ENCODE assay signal across 10 mouse cellular contexts in genomic region chr9:44599616-44600015, GRCm38 (mm10). TPM values are rescaled to one million over a fixed set of nuclear protein-coding genes. Genes with fewer than 3 reads are reported as not detected.
DNase-seq lines count a peak whose midpoint lies in the region; ATAC-seq and TF ChIP-seq lines count a peak whose summit lies in the region.
"Had no signal": no experiment of that assay in that cellular context is flagged by ENCODE, and none has a peak within 500 bp of the region (broad histone marks: within the 10 kb centered on the region; RNA-seq: fewer than 3 reads in every experiment).

No protein-coding gene starts in this region.

- H3K36me3 ChIP-seq in hindbrain, embryonic 12.5 days, result no peaks in the 10 kb centered on the region
- H3K36me3 ChIP-seq in hindbrain, embryonic 11.5 days (ENCODE audit: control insufficient read depth, insufficient read depth, low read length), result no peaks in the 10 kb centered on the region
- no peaks in the 10 kb centered on the region for H3K36me3 ChIP-seq in hindbrain, embryonic 14.5 days (replicated peaks; ENCODE audit: control insufficient read depth, insufficient read depth)
- no peaks in the 10 kb centered on the region for H3K36me3 ChIP-seq in liver, embryonic 14.5 days (replicated peaks; ENCODE audit: control insufficient read depth, insufficient read depth, low read depth)

- H3K4me3 ChIP-seq in hindbrain, embryonic 12.5 days, result no peak overlapping the region
- no peak overlapping the region for H3K4me3 ChIP-seq in hindbrain, embryonic 11.5 days (ENCODE audit: low read depth, low read length)
- no peak overlapping the region for H3K4me3 ChIP-seq in hindbrain, embryonic 14.5 days (replicated peaks; ENCODE audit: low read length)
- H3K4me3 ChIP-seq in liver, embryonic 14.5 days (ENCODE audit: insufficient read depth in 1 of 2, low read depth in 2 of 2, low read length in 2 of 2), result no peak overlapping the region

- no peak overlapping the region for H3K9ac ChIP-seq in hindbrain, embryonic 12.5 days
- H3K9ac ChIP-seq in hindbrain, embryonic 11.5 days (ENCODE audit: low read depth, low read length), result no peak overlapping the region
- H3K9ac ChIP-seq in hindbrain, embryonic 14.5 days, result peak overlapping the region; percentile 37; the same call in 1 of the 2 replicates
- no peak overlapping the region for H3K9ac ChIP-seq in liver, embryonic 14.5 days (replicated peaks)

- TF ChIP-seq CTCF in liver, embryonic 14.5 days (IDR thresholded peaks at IDR 0.05; ENCODE audit: low read depth), result no peak

- no peaks in the 10 kb centered on the region; the same call in 1 of the 2 replicates for H3K27me3 ChIP-seq in hindbrain, embryonic 12.5 days
- no peaks in the 10 kb centered on the region for H3K27me3 ChIP-seq in hindbrain, embryonic 11.5 days (ENCODE audit: control insufficient read depth, insufficient read depth, low read length)
- H3K27me3 ChIP-seq in hindbrain, embryonic 14.5 days (ENCODE audit: control insufficient read depth, insufficient read depth, low read length), result no peaks in the 10 kb centered on the region
- H3K27me3 ChIP-seq in liver, embryonic 14.5 days (ENCODE audit: control insufficient read depth, insufficient read depth, low read length), result no peaks in the 10 kb centered on the region; the same call in 1 of the 2 replicates

- TF ChIP-seq EP300 in liver, embryonic 14.5 days (IDR thresholded peaks at IDR 0.05; ENCODE audit: low read depth), result no peak

- H3K27ac ChIP-seq in hindbrain, embryonic 12.5 days, result peak overlapping the region; percentile 56; the same call in 1 of the 2 replicates
- H3K27ac ChIP-seq in hindbrain, embryonic 11.5 days (ENCODE audit: low read depth, low read length), result no peak overlapping the region
- H3K27ac ChIP-seq in hindbrain, embryonic 14.5 days, result peak overlapping the region; percentile 44; the same call in 1 of the 2 replicates
- no peak overlapping the region for H3K27ac ChIP-seq in liver, embryonic 14.5 days

- DNase-seq in adrenal gland, postnatal 14 days, result peak; percentile 32
- no peak for DNase-seq in adrenal gland, postnatal 25 days
- DNase-seq in hindbrain, embryonic 11.5 days (ENCODE audit: low spot score), result no peak
- no peak for DNase-seq in hindbrain, embryonic 14.5 days (ENCODE audit: low spot score)
- no peak for DNase-seq in liver, embryonic 14.5 days (ENCODE audit: low read depth in 3 of 3, low spot score in 3 of 3)
- no peak for DNase-seq in layer of hippocampus, adult 9-11 months
- no peak for DNase-seq in embryo, embryonic 10 days (ENCODE audit: low spot score)
- DNase-seq: thymus, adult 18-20 months had no signal

- peak overlapping the region; percentile 45; the same call in 1 of the 2 replicates for H3K4me2 ChIP-seq in hindbrain, embryonic 12.5 days (replicated peaks)
- H3K4me2 ChIP-seq in hindbrain, embryonic 11.5 days (replicated peaks; ENCODE audit: low read depth, low read length), result no peak overlapping the region; the same call in 1 of the 2 replicates
- peak overlapping the region; percentile 45; the same call in 1 of the 2 replicates for H3K4me2 ChIP-seq in hindbrain, embryonic 14.5 days (replicated peaks)
- H3K4me2 ChIP-seq in liver, embryonic 14.5 days (ENCODE audit: low read depth), result peak overlapping the region; percentile 37; the same call in 1 of the 2 replicates

- peaks cover 27% of the 10 kb centered on the region for H3K4me1 ChIP-seq in hindbrain, embryonic 12.5 days
- H3K4me1 ChIP-seq in hindbrain, embryonic 11.5 days (replicated peaks; ENCODE audit: control insufficient read depth, insufficient read depth, low read length), result peaks cover 10% of the 10 kb centered on the region
- H3K4me1 ChIP-seq in hindbrain, embryonic 14.5 days (replicated peaks; ENCODE audit: control insufficient read depth, insufficient read depth, low read length), result peaks cover 24% of the 10 kb centered on the region
- H3K4me1 ChIP-seq in liver, embryonic 14.5 days (replicated peaks; ENCODE audit: control insufficient read depth in 2 of 2, insufficient read depth in 2 of 2, low read length in 1 of 2), result peaks cover 7 to 12% of the 10 kb centered on the region in 2 experiments; a peak in 3 of 4 replicates

- 19% methylated on average over 6 of the region's 6 CpGs for WGBS in hindbrain, embryonic 12.5 days
- 30% methylated on average over 4 of the region's 6 CpGs for WGBS in hindbrain, embryonic 11.5 days
- WGBS in hindbrain, embryonic 14.5 days, result 18% methylated on average over 5 of the region's 6 CpGs
- 47% methylated on average over 3 of the region's 6 CpGs for WGBS in liver, embryonic 14.5 days (ENCODE audit: insufficient replicate concordance)

- ATAC-seq in hindbrain, embryonic 12.5 days (ENCODE audit: low FRiP score), result no peak
- no peak for ATAC-seq in hindbrain, embryonic 11.5 days (ENCODE audit: low FRiP score)
- ATAC-seq in hindbrain, embryonic 14.5 days (ENCODE audit: low FRiP score), result no peak
- ATAC-seq in liver, embryonic 14.5 days (ENCODE audit: insufficient read depth), result no peak

- H3K9me3 ChIP-seq in hindbrain, embryonic 12.5 days (replicated peaks), result no peaks in the 10 kb centered on the region
- no peaks in the 10 kb centered on the region for H3K9me3 ChIP-seq in hindbrain, embryonic 11.5 days (ENCODE audit: control insufficient read depth, low read length)
- H3K9me3 ChIP-seq in hindbrain, embryonic 14.5 days (ENCODE audit: control insufficient read depth, low read length), result no peaks in the 10 kb centered on the region
- no peaks in the 10 kb centered on the region for H3K9me3 ChIP-seq in liver, embryonic 14.5 days (ENCODE audit: control insufficient read depth, low read length)

RNA-seq across cellular contexts. Expression of gene Ddx6, which starts 5.1 kb away (rescaled TPM):
- 122 TPM in 2 replicates for total RNA-seq in adrenal gland, postnatal 14 days (2021)
- 126 and 145 TPM in 2 replicates for total RNA-seq in adrenal gland, postnatal 25 days (2021)
- 25.9 and 26.8 TPM in 2 replicates for polyA plus RNA-seq in hindbrain, embryonic 12.5 days (2016; fragmentation: Nextera tagmentation; extraction: Ambion mirVana)
- 16.0 and 32.7 TPM in 2 replicates for polyA plus RNA-seq in hindbrain, embryonic 11.5 days (2014; fragmentation: Nextera tagmentation; extraction: Ambion mirVana)
- 17.7 and 21.2 TPM in 2 replicates for polyA plus RNA-seq in hindbrain, embryonic 14.5 days (2014; fragmentation: Nextera tagmentation; extraction: Ambion mirVana)
- 6.4 and 9.4 TPM in 2 replicates for polyA plus RNA-seq in liver, embryonic 14.5 days (2012; rRNA removed)
- 4.4 and 4.9 TPM in 2 replicates for polyA plus RNA-seq in liver, embryonic 14.5 days (2014; fragmentation: Nextera tagmentation; extraction: Ambion mirVana)

RNA-seq across cellular contexts. Expression of gene Cxcr5, which starts 37.9 kb away (rescaled TPM):
- total RNA-seq in adrenal gland, postnatal 14 days (2021), result 0.56 and 4.4 TPM in 2 replicates
- total RNA-seq in adrenal gland, postnatal 25 days (2021), result 0.18 TPM in 1 of 2 replicates, not detected in the other
- not detected in 2 replicates for polyA plus RNA-seq in hindbrain, embryonic 12.5 days (2016; fragmentation: Nextera tagmentation; extraction: Ambion mirVana)
- polyA plus RNA-seq in hindbrain, embryonic 11.5 days (2014; fragmentation: Nextera tagmentation; extraction: Ambion mirVana), result 0.11 and 0.48 TPM in 2 replicates
- not detected in 2 replicates for polyA plus RNA-seq in hindbrain, embryonic 14.5 days (2014; fragmentation: Nextera tagmentation; extraction: Ambion mirVana)
- 0.03 TPM in 2 replicates for polyA plus RNA-seq in liver, embryonic 14.5 days (2012; rRNA removed)
- polyA plus RNA-seq in liver, embryonic 14.5 days (2014; fragmentation: Nextera tagmentation; extraction: Ambion mirVana), result not detected in 2 replicates
- total RNA-seq: left cerebral cortex, postnatal 14 days had no signal

Comparison
In these comparisons a context has a peak if more than half of its experiments do, and no peak if none do; other contexts are left out.
1. H3K27ac ChIP-seq: peak in hindbrain, embryonic 12.5 days (single experiment) and hindbrain, embryonic 14.5 days (single experiment); none in hindbrain, embryonic 11.5 days (single experiment) and liver, embryonic 14.5 days (single experiment).